Mouse (Mus musculus) cerebellum, adult 2 months (tissue): ENCODE results near the gene Cbx6. TPM values are rescaled to one million over a fixed set of nuclear protein-coding genes. Genes with fewer than 3 reads are reported as not detected.

Source experiments
- DNase-seq, 2 experiments: peaks; one replicate each; pipeline ENCODE4 v3.0.0; 2021
- H3K27ac ChIP-seq: fragments of 200-500 bp; 2 replicates; pipeline ENCODE4 v1.5.1; 2012; ENCODE audit warnings: low read length, control low read depth, inconsistent platforms; ENCODE audit not compliant: insufficient read depth
- H3K27me3 ChIP-seq: fragments of 200-500 bp; 2 replicates; pipeline ENCODE4 v1.6.1; 2012; ENCODE audit warnings: inconsistent platforms, mild to moderate bottlenecking, low read length, moderate library complexity; ENCODE audit not compliant: control insufficient read depth, insufficient read depth
- H3K4me1 ChIP-seq: fragments of 200-500 bp; 2 replicates; pipeline ENCODE4 v1.6.1; 2011; ENCODE audit warnings: low read length; ENCODE audit not compliant: control insufficient read depth, insufficient read depth
- H3K4me3 ChIP-seq: fragments of 200-500 bp; replicated peaks from 2 replicates; pipeline ENCODE3; 2011; ENCODE audit warnings: mild to moderate bottlenecking, low read depth, low read length, control low read depth; ENCODE audit not compliant: insufficient read depth
- CTCF ChIP-seq: fragments of 200-500 bp; IDR thresholded peaks from 2 replicates; pipeline ENCODE4 v1.5.1; 2011; ENCODE audit warnings: low read depth, mild to moderate bottlenecking, control low read depth, low read length, moderate library complexity, borderline replicate concordance; ENCODE audit not compliant: insufficient read depth
- POLR2A ChIP-seq: fragments of 200-500 bp; IDR thresholded peaks from 2 replicates; pipeline ENCODE4 v1.6.1; 2011; ENCODE audit warnings: low read length, control low read depth, borderline replicate concordance; ENCODE audit not compliant: insufficient read depth
- WGBS: fragments of 180-500 bp; shearing (Covaris S2); methylation state at CpG from one replicate; pipeline ENCODE4 v1.1.7; 2018; 5-methylcytosine and 5-hydroxymethylcytosine counted together
- polyA plus RNA-seq: library from polyadenylated mRNA; depleted of rRNA; stranded (reverse); fragments of >200 nt; gene quantifications from 2 replicates; pipeline ENCODE4 v1.2.3, GENCODE M21; 2012

The Cbx6 gene
- polyA plus RNA-seq, 1 experiment: 183 TPM

DNA sequence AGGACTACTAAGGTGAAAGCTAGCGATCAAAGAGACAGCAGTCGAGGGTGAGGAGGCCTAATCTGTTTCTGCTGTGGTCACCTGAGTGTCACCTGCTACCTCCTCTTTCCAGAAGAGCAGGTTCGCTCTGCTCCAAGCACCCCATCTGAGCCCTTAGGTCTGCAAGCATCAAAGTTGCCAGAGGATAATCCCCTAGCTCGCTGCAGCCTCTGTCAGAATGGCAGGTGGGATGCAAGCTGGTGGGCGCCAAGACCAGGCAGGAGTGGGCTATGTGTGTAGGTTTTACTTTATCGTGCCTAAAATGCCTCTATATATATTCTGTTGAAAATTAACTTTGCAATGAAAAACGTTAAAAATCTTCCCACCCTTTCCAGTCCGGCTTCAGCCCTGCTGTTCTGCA is 29.2 kb downstream of the Cbx6 start:
- Histone ChIP-seq H3K27me3 (no peaks in the 10 kb centered on the region), H3K4me3 (peak overlapping the region; percentile 68), H3K27ac (0 out of 2 replicates have a peak overlapping the region, but pooled peaks have one; percentile 82), H3K4me1 (peaks cover 39% of the 10 kb centered on the region)
- no peak for DNase-seq
- no peak for TF ChIP-seq CTCF
- TF ChIP-seq POLR2A: no peak
- 47% methylated on average over 8 of the region's 8 CpGs for WGBS

DNA sequence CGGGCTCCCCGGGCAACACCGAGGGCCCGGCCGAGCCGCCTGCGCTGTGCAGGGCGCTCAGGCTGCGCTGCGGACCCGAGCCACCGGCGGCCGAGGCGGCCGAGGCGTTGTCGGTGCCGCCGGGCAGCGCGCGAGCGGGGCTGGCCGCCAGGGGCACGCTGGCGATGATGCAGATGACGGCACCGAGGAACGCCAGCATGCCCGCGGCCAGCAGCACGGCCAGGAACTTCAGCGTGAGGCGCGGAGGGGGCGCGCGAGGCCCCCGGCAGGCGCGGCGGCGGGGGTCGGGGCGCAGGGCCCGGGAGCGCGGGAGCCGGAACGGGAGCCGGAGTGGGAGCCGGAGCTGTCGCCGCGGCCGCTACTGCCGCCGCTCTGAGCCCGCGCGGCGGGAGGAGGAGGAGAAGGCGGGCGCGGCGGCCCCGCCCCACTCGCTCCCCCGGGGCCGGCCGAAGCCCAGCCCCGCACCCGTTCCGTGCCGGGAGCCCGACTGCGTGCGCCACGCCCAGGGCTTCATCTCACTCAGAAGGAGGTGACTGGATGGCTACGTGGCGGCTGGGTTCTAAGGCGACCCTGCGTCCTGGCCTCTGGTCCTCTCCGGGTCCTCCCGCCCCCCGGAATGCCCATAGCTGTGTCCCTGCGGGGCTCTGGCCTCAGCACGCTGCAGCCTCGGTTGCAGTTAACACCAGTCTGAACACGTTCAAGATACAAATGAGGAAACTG is 30.0 kb downstream of the Cbx6 start, which contains the start of gene Nptxr:
Gene Nptxr (minus strand): TSS at position 415 of the 720 bp plus-strand sequence.
- TF ChIP-seq CTCF: no peak
- TF ChIP-seq POLR2A: peak; percentile 79
- Histone ChIP-seq H3K27me3 (no peaks in the 10 kb centered on the region), H3K4me3 (peak within 1 kb of the TSS; percentile 68), H3K27ac (peak within 1 kb of the TSS; percentile 82), H3K4me1 (peaks cover 36% of the 10 kb centered on the region)
- peak; percentile 79 to 81 for DNase-seq
- 1% methylated on average over 67 of the region's 91 CpGs for WGBS

DNA sequence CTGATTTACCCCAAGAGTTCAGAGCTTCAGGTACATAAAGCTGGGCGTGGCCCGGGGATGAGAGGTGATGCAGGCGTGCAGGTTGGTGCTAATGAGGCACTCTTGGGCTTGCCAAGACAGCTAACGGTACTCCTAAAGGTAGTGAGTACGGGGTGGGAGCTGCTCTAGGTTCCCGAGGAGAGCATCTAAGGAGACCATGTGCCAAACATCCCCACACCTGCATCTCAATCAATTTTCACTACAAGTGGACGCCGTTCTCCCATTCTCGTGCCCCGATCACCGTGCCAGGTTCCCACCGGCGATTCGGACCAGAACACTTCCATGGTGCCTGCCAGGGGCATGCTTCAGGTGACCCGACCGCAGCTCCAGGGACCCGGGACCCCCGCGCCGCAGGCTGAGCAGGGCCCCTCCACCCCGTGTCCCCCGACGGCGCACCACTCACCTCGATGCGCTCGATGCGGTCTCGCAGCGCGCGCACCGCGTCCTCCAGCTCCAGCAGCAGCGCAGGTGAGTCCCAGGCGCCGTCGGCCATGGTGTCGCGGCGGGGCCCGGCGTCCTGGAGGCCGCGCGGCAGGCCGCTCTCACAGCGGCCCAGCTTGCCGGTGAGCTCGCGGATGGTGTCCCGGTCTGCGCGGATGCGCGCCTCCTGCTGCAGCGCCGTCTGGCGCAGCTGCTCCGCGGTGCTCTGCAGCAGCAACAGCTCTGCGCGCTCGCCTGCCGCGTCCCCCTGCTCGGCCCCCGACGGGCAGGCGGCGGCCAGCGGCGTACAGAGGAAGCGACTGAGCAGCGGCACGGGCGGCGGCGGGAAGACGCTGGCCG is 30.7 kb downstream of the Cbx6 start:
- Histone ChIP-seq H3K27ac (peak overlapping the region; percentile 82), H3K4me1 (peaks cover 31% of the 10 kb centered on the region), H3K4me3 (peak overlapping the region; percentile 68), H3K27me3 (no peaks in the 10 kb centered on the region)
- DNase-seq: peak; percentile 50 to 63
- 1% methylated on average over 81 of the region's 81 CpGs for WGBS
- TF ChIP-seq POLR2A (no peak), CTCF (no peak)

DNA sequence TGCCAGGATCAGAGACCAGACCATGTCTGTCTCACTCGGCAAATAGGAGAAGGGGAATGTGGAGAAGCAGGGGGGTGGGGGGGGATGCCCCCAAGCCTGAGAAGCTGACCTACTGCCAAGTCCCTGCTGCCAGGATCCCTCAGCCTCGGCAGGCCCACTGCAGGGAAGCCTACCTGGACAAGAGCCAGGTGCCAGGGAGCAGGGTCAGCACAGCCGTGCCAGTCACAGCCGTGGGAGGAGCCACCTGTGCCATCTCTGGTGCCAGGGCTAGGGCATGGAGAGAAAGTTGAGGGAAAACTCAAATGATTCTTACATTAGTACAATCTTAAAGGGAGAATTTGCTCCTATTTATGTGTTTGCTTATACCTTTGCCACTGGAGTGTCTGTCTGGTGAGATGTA is 32.2 kb downstream of the Cbx6 start:
- Histone ChIP-seq H3K4me1 (peaks cover 41% of the 10 kb centered on the region), H3K4me3 (peak overlapping the region; percentile 21)

DNA sequence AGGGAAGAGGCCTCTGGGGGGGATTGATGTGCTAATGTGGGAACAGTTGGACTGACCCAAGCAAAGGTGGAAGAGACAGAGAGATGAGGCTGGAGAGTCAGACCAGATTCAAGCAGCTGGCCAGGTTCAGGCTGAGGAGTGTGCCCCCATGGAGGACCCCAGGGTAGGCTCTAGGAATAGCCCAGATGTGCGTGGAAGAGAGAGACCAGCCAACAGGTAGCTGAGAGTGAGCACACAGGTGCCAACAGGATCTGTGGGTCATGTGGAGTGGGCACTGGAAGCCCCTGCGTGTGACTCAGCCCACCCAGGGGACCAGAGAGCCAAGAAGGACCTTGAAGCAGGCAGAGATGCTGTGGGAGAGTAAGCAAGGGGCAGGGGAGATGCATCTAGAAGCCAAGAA is 32.8 kb downstream of the Cbx6 start:
- Histone ChIP-seq H3K27ac (peak overlapping the region; percentile 2; the same call in 1 of the 2 replicates), H3K4me3 (peak overlapping the region; percentile 21), H3K27me3 (no peaks in the 10 kb centered on the region), H3K4me1 (peaks cover 48% of the 10 kb centered on the region)
- TF ChIP-seq CTCF (no peak), POLR2A (no peak)
- WGBS: 36% methylated on average over 2 of the region's 2 CpGs
- no peak for DNase-seq

More for the DNA sequence above, 32.2 kb downstream of the Cbx6 start:
- TF ChIP-seq CTCF (no peak), POLR2A (no peak)
- peak overlapping the region; percentile 2 for H3K27ac ChIP-seq
- 10% methylated on average over 4 of the region's 4 CpGs for WGBS
- peak; percentile 81 to 86 for DNase-seq
- no peaks in the 10 kb centered on the region for H3K27me3 ChIP-seq

DNA sequence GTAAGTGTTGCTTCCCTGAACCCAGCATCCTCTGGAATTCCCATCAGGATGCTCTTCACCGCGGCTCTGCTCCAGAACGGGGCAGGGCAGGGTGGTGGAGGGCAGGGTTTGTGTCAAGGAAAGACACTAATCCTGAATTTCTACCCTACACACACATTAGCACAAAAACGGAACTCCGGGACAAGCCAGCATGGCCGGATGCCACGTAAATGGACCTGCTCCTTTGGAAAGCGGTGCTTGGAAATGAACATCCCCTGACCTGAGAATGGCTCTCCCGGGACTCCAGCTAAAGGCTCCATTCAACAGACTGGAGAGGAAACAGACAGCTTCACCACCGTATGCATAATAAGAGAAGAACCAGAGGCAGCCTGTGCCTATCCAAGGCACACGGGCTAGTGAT is 33.8 kb downstream of the Cbx6 start:
- WGBS: 10% methylated on average over 11 of the region's 11 CpGs
- Histone ChIP-seq H3K27me3 (no peaks in the 10 kb centered on the region), H3K4me1 (peaks cover 55% of the 10 kb centered on the region), H3K4me3 (peak overlapping the region; percentile 34), H3K27ac (no peak overlapping the region)
- TF ChIP-seq POLR2A (no peak), CTCF (no peak)
- DNase-seq: peak; percentile 59 to 63

DNA sequence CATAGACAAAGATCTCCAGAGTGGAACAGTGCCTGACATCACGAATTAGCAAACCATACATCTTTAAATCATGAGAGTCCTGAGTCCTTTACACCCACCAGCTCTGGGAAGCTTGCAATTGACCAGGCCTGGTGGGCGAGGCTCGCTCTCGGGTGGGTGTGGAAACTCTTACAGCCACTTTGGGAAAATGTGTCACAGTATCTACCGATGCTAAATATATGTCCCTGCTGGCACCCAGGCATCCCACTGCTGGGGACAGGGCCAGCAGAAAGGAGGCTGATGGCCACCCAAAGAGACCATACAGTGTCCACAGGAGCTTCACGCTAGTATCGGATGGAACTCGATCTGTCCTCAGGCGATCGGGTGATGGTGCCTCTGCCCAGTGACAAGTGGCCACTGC is 35.9 kb downstream of the Cbx6 start:
- H3K4me3 ChIP-seq: no peak overlapping the region
- TF ChIP-seq POLR2A (no peak), CTCF (no peak)
- H3K27me3 ChIP-seq: no peaks in the 10 kb centered on the region
- H3K4me1 ChIP-seq: peaks cover 70% of the 10 kb centered on the region
- peak in 1 of 2 experiments; percentile 26 for DNase-seq
- 46% methylated on average over 10 of the region's 10 CpGs for WGBS
- peak overlapping the region; percentile 36; the same call in 1 of the 2 replicates for H3K27ac ChIP-seq
